Mouse (Mus musculus) hindbrain, embryonic 11.5 days (tissue): ENCODE measurements around the gene Gja4. TPM values are rescaled to one million over a fixed set of nuclear protein-coding genes. Genes with fewer than 3 reads are reported as not detected.

Source experiments
- ATAC-seq: fragments of 200-750 bp; cut with Nextera tagmentation; 2 replicates; pipeline ENCODE4 v1.8.0; 2017; ENCODE audit warnings: mild to moderate bottlenecking, moderate TSS enrichment, moderate library complexity; ENCODE audit not compliant: low FRiP score
- DNase-seq: peaks from one replicate; pipeline ENCODE4 v3.0.0-alpha.2; 2015; ENCODE audit warnings: low spot score
- H3K27ac ChIP-seq: fragments of 300-500 bp; sonication (generic); 2 replicates; pipeline ENCODE4 v1.5.1; 2014; ENCODE audit warnings: mild to moderate bottlenecking, low read depth, low read length
- H3K27me3 ChIP-seq: fragments of 300-500 bp; sonication (generic); 2 replicates; pipeline ENCODE4 v1.6.1; 2014; ENCODE audit warnings: mild to moderate bottlenecking, low read length, moderate library complexity, mixed read lengths; ENCODE audit not compliant: control insufficient read depth, insufficient read depth
- H3K36me3 ChIP-seq: fragments of 300-500 bp; sonication (generic); 2 replicates; pipeline ENCODE4 v1.6.1; 2014; ENCODE audit warnings: mild to moderate bottlenecking, low read length, moderate library complexity, mixed read lengths; ENCODE audit not compliant: control insufficient read depth, insufficient read depth
- H3K4me1 ChIP-seq: fragments of 300-500 bp; sonication (generic); replicated peaks from 2 replicates; pipeline ENCODE4 v1.6.1; 2014; ENCODE audit warnings: low read length, mixed read lengths; ENCODE audit not compliant: control insufficient read depth, insufficient read depth
- H3K4me2 ChIP-seq: fragments of 300-500 bp; sonication (generic); replicated peaks from 2 replicates; pipeline ENCODE4 v1.6.1; 2014; ENCODE audit warnings: mild to moderate bottlenecking, low read depth, low read length
- H3K4me3 ChIP-seq: fragments of 300-500 bp; sonication (generic); 2 replicates; pipeline ENCODE4 v1.5.1; 2014; ENCODE audit warnings: low read depth, low read length
- H3K9ac ChIP-seq: fragments of 300-500 bp; sonication (generic); 2 replicates; pipeline ENCODE4 v1.6.1; 2014; ENCODE audit warnings: low read depth, low read length
- H3K9me3 ChIP-seq: fragments of 300-500 bp; sonication (generic); 2 replicates; pipeline ENCODE4 v1.6.1; 2016; ENCODE audit warnings: low read length; ENCODE audit not compliant: control insufficient read depth
- WGBS: fragments of 180-500 bp; shearing (Covaris S2); extraction: QIAGEN DNeasy Blood & Tissue Kit; methylation state at CpG from one replicate; pipeline ENCODE4 v1.1.7; 2014; 5-methylcytosine and 5-hydroxymethylcytosine counted together
- polyA plus RNA-seq: library from polyadenylated mRNA; unstranded; fragments of >200 nt; fragmentation: Nextera tagmentation; extraction: Ambion mirVana; gene quantifications from 2 replicates; pipeline ENCODE4 v1.2.1, GENCODE M21; 2014

Gene Gja4
- polyA plus RNA-seq, 1 experiment from 2014 or later, result 14.0 TPM

GRCm38 (mm10) chr4:127345000-127345399, 31.2 kb upstream of the Gja4 start:
- Histone ChIP-seq H3K27me3 (no peaks in the 10 kb centered on the region), H3K4me3 (no peak overlapping the region), H3K4me2 (no peak overlapping the region), H3K9me3 (no peaks in the 10 kb centered on the region), H3K27ac (no peak overlapping the region), H3K9ac (no peak overlapping the region), H3K36me3 (no peaks in the 10 kb centered on the region), H3K4me1 (no peaks in the 10 kb centered on the region)
- WGBS, result 79% methylated on average over 5 of the region's 5 CpGs
- DNase-seq, result no peak
- no peak for ATAC-seq

GRCm38 (mm10) chr4:127341372-127341771, 27.5 kb upstream of the Gja4 start:
- ATAC-seq, result no peak
- Histone ChIP-seq H3K9ac (no peak overlapping the region), H3K36me3 (no peaks in the 10 kb centered on the region), H3K4me3 (no peak overlapping the region), H3K4me1 (no peaks in the 10 kb centered on the region), H3K4me2 (no peak overlapping the region), H3K9me3 (no peaks in the 10 kb centered on the region), H3K27me3 (no peaks in the 10 kb centered on the region), H3K27ac (no peak overlapping the region)
- 64% methylated on average over 6 of the region's 6 CpGs for WGBS
- no peak for DNase-seq

DNA sequence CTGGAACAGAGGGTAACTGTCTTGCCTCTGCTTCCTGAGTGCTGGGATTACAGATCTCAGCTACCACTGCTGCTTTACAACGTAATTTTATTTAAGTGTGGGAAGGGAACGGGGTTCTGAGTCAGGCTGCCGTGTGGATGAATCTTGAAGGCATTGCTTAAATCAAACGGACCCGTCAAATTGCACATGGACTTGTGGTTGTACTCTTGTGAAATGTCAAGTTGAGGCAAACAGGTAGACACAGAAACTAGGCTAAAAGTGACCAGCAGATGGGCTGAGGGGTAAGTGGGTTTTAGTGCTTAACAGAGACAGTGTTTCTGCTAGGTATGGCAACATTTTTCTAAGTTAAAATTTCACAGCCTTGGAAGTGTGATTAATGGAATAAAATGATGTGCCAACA, 23.8 kb upstream of the Gja4 start:
- ATAC-seq (no peak), DNase-seq (no peak)
- WGBS, result 89% methylated on average over 5 of the region's 5 CpGs
- Histone ChIP-seq H3K4me2 (no peak overlapping the region), H3K27me3 (0 out of 2 replicates have a peak, but pooled peaks cover 5% of the 10 kb centered on the region), H3K4me3 (no peak overlapping the region), H3K27ac (no peak overlapping the region), H3K4me1 (0 out of 2 replicates have a peak, but pooled peaks cover 2% of the 10 kb centered on the region), H3K9me3 (no peaks in the 10 kb centered on the region), H3K36me3 (no peaks in the 10 kb centered on the region), H3K9ac (no peak overlapping the region)

DNA sequence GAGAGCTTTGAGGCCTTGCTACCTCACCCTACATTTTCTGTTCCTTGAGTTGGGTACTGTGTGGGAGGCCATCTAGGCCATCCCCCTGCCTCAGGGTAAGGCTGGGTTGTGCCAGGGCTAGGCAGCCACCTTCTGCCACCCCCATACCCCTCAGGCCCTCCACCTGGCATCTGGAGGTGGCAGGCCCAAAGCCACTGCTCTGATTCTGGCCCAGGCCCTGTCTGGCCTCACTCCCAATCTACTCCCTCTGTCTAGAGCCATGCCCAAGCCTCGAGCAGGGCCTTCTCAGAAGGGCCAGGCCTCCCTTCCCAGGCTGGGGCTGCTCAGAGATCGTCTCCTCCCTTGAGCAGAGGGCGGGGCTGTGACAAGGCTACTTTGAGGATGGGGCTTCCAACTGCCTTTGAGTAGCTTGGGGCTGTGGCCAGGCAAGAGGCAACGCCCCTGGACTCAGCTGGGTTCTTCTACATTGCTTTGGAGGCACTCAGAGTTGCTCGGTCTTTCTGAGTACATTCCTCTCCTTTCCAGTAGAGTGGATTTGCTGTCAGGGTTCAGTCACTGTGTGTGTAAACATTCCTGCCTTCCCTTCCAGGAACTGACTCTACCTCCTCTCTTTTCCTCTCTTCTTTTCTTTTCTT, 21.1 kb upstream of the Gja4 start:
- Histone ChIP-seq H3K4me1 (peaks cover 7% of the 10 kb centered on the region; the same call in 1 of the 2 replicates), H3K4me2 (no peak overlapping the region), H3K9ac (no peak overlapping the region), H3K27me3 (peaks cover 18% of the 10 kb centered on the region), H3K9me3 (no peaks in the 10 kb centered on the region), H3K4me3 (no peak overlapping the region), H3K27ac (no peak overlapping the region), H3K36me3 (no peaks in the 10 kb centered on the region)
- DNase-seq (no peak), ATAC-seq (no peak)
- 48% methylated on average over 5 of the region's 5 CpGs for WGBS

DNA sequence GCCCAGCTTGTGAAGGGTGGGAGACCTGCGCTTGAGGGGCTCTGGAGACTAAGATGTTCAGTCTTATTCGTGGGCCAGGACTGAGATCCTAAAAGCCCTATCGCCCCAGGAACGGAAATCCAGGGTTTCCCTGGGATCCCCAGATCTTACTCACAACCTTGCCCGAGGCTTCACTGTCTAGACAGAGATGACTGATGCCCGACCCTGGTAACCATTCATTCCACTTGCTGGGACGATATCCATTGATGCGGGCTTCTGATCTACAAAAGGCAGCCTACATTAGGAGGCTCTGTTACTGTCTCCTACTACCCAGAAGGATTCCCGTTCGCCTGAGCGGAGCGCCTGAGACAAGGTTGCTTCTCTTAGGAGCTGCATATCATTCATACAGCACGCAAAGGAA, 17.3 kb upstream of the Gja4 start:
- Histone ChIP-seq H3K4me3 (no peak overlapping the region), H3K27ac (no peak overlapping the region), H3K36me3 (no peaks in the 10 kb centered on the region), H3K9me3 (no peaks in the 10 kb centered on the region), H3K4me2 (no peak overlapping the region), H3K27me3 (peaks cover 26% of the 10 kb centered on the region), H3K4me1 (peaks cover 11% of the 10 kb centered on the region; the same call in 1 of the 2 replicates), H3K9ac (no peak overlapping the region)
- DNase-seq (peak; percentile 39), ATAC-seq (no peak)
- 16% methylated on average over 13 of the region's 13 CpGs for WGBS

DNA sequence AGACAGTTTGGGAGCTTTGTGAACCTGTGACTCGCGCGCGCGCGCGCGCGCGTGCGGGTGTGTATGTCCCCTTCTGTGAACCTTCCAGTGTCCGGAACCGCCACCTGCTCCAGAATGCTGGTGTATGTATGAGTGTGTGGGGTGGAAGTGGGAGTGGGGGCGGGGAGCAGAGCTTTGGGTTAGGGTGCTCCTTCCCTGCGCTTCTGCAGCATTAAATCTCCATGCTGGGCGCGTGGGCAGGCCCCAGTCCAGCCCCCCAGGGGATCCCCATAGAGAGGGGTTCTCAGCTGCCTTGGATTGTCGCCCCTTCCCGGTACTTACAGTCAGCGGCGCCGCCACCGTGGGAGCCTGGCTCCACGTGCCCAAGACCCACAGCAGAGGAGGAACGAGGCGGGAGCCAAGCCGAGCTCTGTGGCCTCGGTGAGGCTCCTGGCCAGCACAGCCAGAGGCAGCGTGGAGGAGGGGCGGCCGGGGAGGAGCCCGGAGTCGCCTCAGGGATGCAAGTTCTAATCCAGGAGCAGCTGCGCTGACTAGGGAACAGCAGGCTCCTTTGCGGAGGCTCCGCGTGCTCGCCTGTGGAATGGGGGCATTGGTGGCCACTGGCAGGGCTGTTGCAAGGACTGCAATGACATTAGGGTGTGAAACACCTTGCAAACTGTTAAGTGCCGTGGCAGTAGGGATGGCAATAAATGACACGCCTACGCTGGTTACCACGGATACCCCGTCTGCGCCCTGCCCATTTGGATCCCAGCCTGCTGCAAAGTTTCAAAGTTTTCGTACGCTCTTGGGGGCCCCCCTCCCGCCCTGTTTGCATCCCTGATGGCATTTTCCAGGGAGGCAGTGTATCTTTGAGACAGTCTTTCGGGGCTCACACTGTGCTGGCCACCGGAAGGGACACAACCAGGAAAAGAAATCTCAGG, 16.6 kb upstream of the Gja4 start, which contains the start of gene Gjb3:
Gjb3 (minus strand) TSS at position 664 of the 920 bp plus-strand sequence.
- Histone ChIP-seq H3K4me2 (peak within 1 kb of the TSS; percentile 33), H3K4me3 (peak within 1 kb of the TSS; percentile 18), H3K9me3 (no peaks in the 10 kb centered on the region), H3K9ac (no peak within 1 kb of the TSS), H3K27me3 (peaks cover 26% of the 10 kb centered on the region), H3K27ac (no peak within 1 kb of the TSS), H3K36me3 (no peaks in the 10 kb centered on the region), H3K4me1 (peaks cover 11% of the 10 kb centered on the region; the same call in 1 of the 2 replicates)
- DNase-seq, result peak; percentile 52
- 2% methylated on average over 46 of the region's 49 CpGs for WGBS
- ATAC-seq, result no peak

GRCm38 (mm10) chr4:127329751-127330150, 15.9 kb upstream of the Gja4 start:
- H3K27ac ChIP-seq, result no peak overlapping the region
- ATAC-seq (no peak), DNase-seq (no peak)
- H3K4me3 ChIP-seq, result peak overlapping the region; percentile 18
- H3K9me3 ChIP-seq, result no peaks in the 10 kb centered on the region
- peak overlapping the region; percentile 33 for H3K4me2 ChIP-seq
- WGBS, result 3% methylated on average over 13 of the region's 13 CpGs
- peaks cover 11% of the 10 kb centered on the region; the same call in 1 of the 2 replicates for H3K4me1 ChIP-seq
- H3K9ac ChIP-seq, result no peak overlapping the region
- H3K27me3 ChIP-seq, result peaks cover 26% of the 10 kb centered on the region
- no peaks in the 10 kb centered on the region for H3K36me3 ChIP-seq

GRCm38 (mm10) chr4:127329046-127329445, 15.2 kb upstream of the Gja4 start:
- WGBS, result 16% methylated on average over 3 of the region's 3 CpGs
- ATAC-seq (no peak), DNase-seq (peak; percentile 39)
- Histone ChIP-seq H3K27me3 (peaks cover 23% of the 10 kb centered on the region), H3K9ac (no peak overlapping the region), H3K27ac (no peak overlapping the region), H3K36me3 (no peaks in the 10 kb centered on the region), H3K4me3 (no peak overlapping the region), H3K4me2 (no peak overlapping the region), H3K4me1 (peaks cover 11% of the 10 kb centered on the region; the same call in 1 of the 2 replicates), H3K9me3 (no peaks in the 10 kb centered on the region)
